Mouse (Mus musculus): ENCODE measurements around the gene Jade2. TPM values are rescaled to one million over a fixed set of nuclear protein-coding genes. Genes with fewer than 3 reads are reported as not detected.

Jade2 gene
- total and polyA plus RNA-seq, 3 experiments = 25.6 to 60.1 (median 58.2) TPM

GRCm38 (mm10) chr11:51874266-51875036 lies 17.0 kb upstream of the Jade2 start:
- no peak overlapping the region for H3K9ac ChIP-seq (ENCODE audit: insufficient read depth, low read depth)
- H3K9me3 ChIP-seq (replicated peaks; ENCODE audit: low read length) = peaks cover under 1% of the 10 kb centered on the region
- 0 out of 2 replicates have a peak overlapping the region, but pooled peaks have one; percentile 2 for H3K27ac ChIP-seq (ENCODE audit: insufficient read depth, low read depth)
- in situ Hi-C loops (cut with MboI; ENCODE audit: low pct_ligation_motif_present, low pct_unique_long_range_greater_than_20kb, low sequenced_read_pairs) (loop anchor here (5.0 kb wide), 1 partner anchor 88 kb away; no protein-coding TSS in a partner anchor), dilution Hi-C loops (cut with MboI; ENCODE audit: extremely low pct_ligation_motif_present, extremely low pct_unique_long_range_greater_than_20kb, low sequenced_read_pairs) (no loop called here)
- no peaks in the 10 kb centered on the region for H3K79me2 ChIP-seq (replicated peaks; ENCODE audit: control insufficient read depth, extremely low read depth, insufficient read depth, poor library complexity, severe bottlenecking)
- H3K4me2 ChIP-seq (ENCODE audit: insufficient read depth, low read depth, poor library complexity, severe bottlenecking) = no peak overlapping the region
- no peak overlapping the region for H3K4me3 ChIP-seq (replicated peaks in 1 of 3; ENCODE audit: low read depth in 2 of 3, low read length in 2 of 3, poor library complexity in 1 of 3)
- H3K4me1 ChIP-seq (ENCODE audit: control insufficient read depth in 1 of 2, insufficient read depth in 2 of 2) = peaks cover 29 to 39% of the 10 kb centered on the region in 2 experiments
- H3K36me3 ChIP-seq (replicated peaks in 1 of 2; ENCODE audit: control insufficient read depth in 1 of 2, insufficient read depth in 1 of 2, low read length in 1 of 2) = no peaks in the 10 kb centered on the region
- TF ChIP-seq MYC (IDR thresholded peaks at IDR 0.05; ENCODE audit: low read depth, low read length) (no peak), TBP (conservative IDR thresholded peaks at IDR 0.05; ENCODE audit: low read depth, low read length) (no peak), SMC3 (IDR thresholded peaks at IDR 0.05; ENCODE audit: low read depth, low read length) (no peak), JUND (conservative IDR thresholded peaks at IDR 0.05; ENCODE audit: low read depth, low read length) (no peak), MXI1 (IDR thresholded peaks at IDR 0.05; ENCODE audit: low read depth, low read length) (0 out of 2 replicates have a peak, but pooled peaks have one; percentile 30), ZKSCAN1 (IDR thresholded peaks at IDR 0.05; ENCODE audit: borderline replicate concordance, low read depth, low read length) (peak; percentile 68), ETS1 (conservative IDR thresholded peaks at IDR 0.05; ENCODE audit: low read depth, low read length) (0 out of 2 replicates have a peak, but pooled peaks have one; percentile 11)
- H3K27me3 ChIP-seq (replicated peaks) = no peaks in the 10 kb centered on the region
- no peak for DNase-seq (ENCODE audit: extremely low read depth)

GRCm38 (mm10) chr11:51873141-51873540 lies 15.7 kb upstream of the Jade2 start:
- H3K4me1 ChIP-seq (ENCODE audit: control insufficient read depth in 1 of 2, insufficient read depth in 2 of 2) = peaks cover 29 to 39% of the 10 kb centered on the region in 2 experiments
- H3K9me3 ChIP-seq (replicated peaks; ENCODE audit: low read length) = no peaks in the 10 kb centered on the region
- no peak overlapping the region for H3K9ac ChIP-seq (ENCODE audit: insufficient read depth, low read depth)
- H3K79me2 ChIP-seq (replicated peaks; ENCODE audit: control insufficient read depth, extremely low read depth, insufficient read depth, poor library complexity, severe bottlenecking) = no peaks in the 10 kb centered on the region
- TF ChIP-seq MEF2A (IDR thresholded peaks at IDR 0.05; ENCODE audit: borderline replicate concordance, low read depth, low read length) (no peak), MAZ (IDR thresholded peaks at IDR 0.05; ENCODE audit: low read depth, low read length) (no peak)
- no peaks in the 10 kb centered on the region for H3K36me3 ChIP-seq (replicated peaks in 1 of 2; ENCODE audit: control insufficient read depth in 1 of 2, insufficient read depth in 1 of 2, low read length in 1 of 2)
- H3K4me2 ChIP-seq (ENCODE audit: insufficient read depth, low read depth, poor library complexity, severe bottlenecking) = no peak overlapping the region
- dilution Hi-C loops (cut with MboI; ENCODE audit: extremely low pct_ligation_motif_present, extremely low pct_unique_long_range_greater_than_20kb, low sequenced_read_pairs) (no loop called here), in situ Hi-C loops (cut with MboI; ENCODE audit: low pct_ligation_motif_present, low pct_unique_long_range_greater_than_20kb, low sequenced_read_pairs) (loop anchor here (5.0 kb wide), 1 partner anchor 89 kb away; no protein-coding TSS in a partner anchor)
- H3K27ac ChIP-seq (ENCODE audit: insufficient read depth, low read depth) = no peak overlapping the region
- no peaks in the 10 kb centered on the region for H3K27me3 ChIP-seq (replicated peaks)
- no peak for DNase-seq (ENCODE audit: extremely low read depth)
- no peak overlapping the region for H3K4me3 ChIP-seq (replicated peaks in 1 of 3; ENCODE audit: low read depth in 2 of 3, low read length in 2 of 3, poor library complexity in 1 of 3)

GRCm38 (mm10) chr11:51867261-51867660 lies 9.8 kb upstream of the Jade2 start:
- no peak overlapping the region for H3K4me2 ChIP-seq (ENCODE audit: insufficient read depth, low read depth, poor library complexity, severe bottlenecking)
- H3K9ac ChIP-seq (ENCODE audit: insufficient read depth, low read depth) = no peak overlapping the region
- H3K36me3 ChIP-seq (replicated peaks in 1 of 2; ENCODE audit: control insufficient read depth in 1 of 2, insufficient read depth in 1 of 2, low read length in 1 of 2) = no peaks in the 10 kb centered on the region
- no peaks in the 10 kb centered on the region for H3K79me2 ChIP-seq (replicated peaks; ENCODE audit: control insufficient read depth, extremely low read depth, insufficient read depth, poor library complexity, severe bottlenecking)
- no peak for DNase-seq (ENCODE audit: extremely low read depth)
- no peak overlapping the region for H3K4me3 ChIP-seq (replicated peaks in 1 of 3; ENCODE audit: low read depth in 2 of 3, low read length in 2 of 3, poor library complexity in 1 of 3)
- H3K27ac ChIP-seq (ENCODE audit: insufficient read depth, low read depth) = no peak overlapping the region
- in situ Hi-C loops (cut with MboI; ENCODE audit: low pct_ligation_motif_present, low pct_unique_long_range_greater_than_20kb, low sequenced_read_pairs) (loop anchor here (5.0 kb wide), 1 partner anchor 35 kb away; no protein-coding TSS in a partner anchor), dilution Hi-C loops (cut with MboI; ENCODE audit: extremely low pct_ligation_motif_present, extremely low pct_unique_long_range_greater_than_20kb, low sequenced_read_pairs) (no loop called here)
- H3K9me3 ChIP-seq (replicated peaks; ENCODE audit: low read length) = no peaks in the 10 kb centered on the region
- H3K27me3 ChIP-seq (replicated peaks) = no peaks in the 10 kb centered on the region
- TF ChIP-seq JUN (IDR thresholded peaks at IDR 0.05; ENCODE audit: insufficient read depth, low read depth, low read length) (no peak), MYC (IDR thresholded peaks at IDR 0.05; ENCODE audit: low read depth, low read length) (no peak), POLR2AphosphoS2 (IDR thresholded peaks at IDR 0.05; ENCODE audit: low read depth, low read length) (no peak), USF2 (conservative IDR thresholded peaks at IDR 0.05; ENCODE audit: low read depth, low read length) (no peak), MAZ (IDR thresholded peaks at IDR 0.05; ENCODE audit: low read depth, low read length) (no peak), NELFE (IDR thresholded peaks at IDR 0.05; ENCODE audit: low read depth, low read length) (no peak), IRF4 (IDR thresholded peaks at IDR 0.05; ENCODE audit: low read depth, low read length) (no peak), ZKSCAN1 (IDR thresholded peaks at IDR 0.05; ENCODE audit: borderline replicate concordance, low read depth, low read length) (no peak), ZC3H11A (IDR thresholded peaks at IDR 0.05; ENCODE audit: low read depth, low read length) (no peak), TBP (conservative IDR thresholded peaks at IDR 0.05; ENCODE audit: low read depth, low read length) (no peak), PAX5 (IDR thresholded peaks at IDR 0.05; ENCODE audit: low read length) (no peak), BHLHE40 (IDR thresholded peaks at IDR 0.05; ENCODE audit: low read depth, low read length) (no peak), CTCF (conservative IDR thresholded peaks at IDR 0.05 in 1 of 2, IDR thresholded peaks at IDR 0.05 in 1 of 2; ENCODE audit: low read depth in 2 of 2, low read length in 2 of 2) (no peak), RAD21 (IDR thresholded peaks at IDR 0.05; ENCODE audit: low read depth, low read length) (no peak), POLR2A (IDR thresholded peaks at IDR 0.05; ENCODE audit: low read depth, low read length) (no peak), KAT2A (IDR thresholded peaks at IDR 0.05; ENCODE audit: insufficient replicate concordance, low read length) (no peak), CHD1 (IDR thresholded peaks at IDR 0.05; ENCODE audit: low read depth, low read length) (no peak), RCOR1 (conservative IDR thresholded peaks at IDR 0.05; ENCODE audit: low read depth, low read length) (no peak), ZNF384 (IDR thresholded peaks at IDR 0.05; ENCODE audit: low read depth, low read length) (no peak), SMC3 (IDR thresholded peaks at IDR 0.05; ENCODE audit: low read depth, low read length) (no peak)
- no peaks in the 10 kb centered on the region for H3K4me1 ChIP-seq (ENCODE audit: control insufficient read depth in 1 of 2, insufficient read depth in 2 of 2)
